Mouse (Mus musculus) E14TG2a.4 (cell line): ENCODE measurements around the gene Tmem104.

Experiments
- CTCF ChIP-seq: conservative IDR thresholded peaks from 2 replicates; pipeline ENCODE4 v1.5.1; 2014; ENCODE audit warnings: low read length
- POU5F1 ChIP-seq: IDR thresholded peaks from 2 replicates; pipeline ENCODE4 v1.6.1; 2014; ENCODE audit warnings: low read length, borderline replicate concordance

DNA sequence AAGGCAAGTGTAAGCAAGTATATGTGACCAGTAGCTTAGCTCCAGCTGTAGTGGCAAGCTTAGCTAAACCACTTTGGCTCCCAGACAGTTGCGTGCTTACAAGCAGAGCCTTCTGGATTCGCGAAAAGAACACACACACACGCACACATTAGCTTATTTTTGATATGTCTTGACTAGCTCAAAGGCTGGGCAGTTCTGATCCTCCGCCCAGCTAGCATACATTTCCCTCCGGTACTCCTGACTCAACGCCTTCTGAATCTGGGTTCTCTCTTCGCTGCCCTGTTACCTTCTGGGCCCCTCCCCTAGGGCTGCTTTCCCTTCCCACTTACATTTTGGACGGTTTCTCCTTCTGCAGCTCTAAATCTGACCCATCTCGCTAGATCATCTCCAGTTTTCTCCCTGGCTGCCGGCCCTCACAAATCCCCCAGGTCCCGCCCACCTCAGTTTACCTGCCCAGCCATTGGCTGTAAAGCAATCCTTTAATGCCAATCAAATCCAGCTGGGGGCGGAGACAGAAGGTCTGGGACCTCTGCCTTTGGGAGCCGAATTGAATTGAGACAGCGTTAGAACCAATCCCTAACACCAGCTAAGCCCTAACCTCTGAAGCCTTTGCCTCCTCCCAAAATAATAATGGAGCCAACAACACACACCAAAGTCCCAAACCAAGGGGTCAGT is 35.4 kb upstream of the Tmem104 start:
- TF ChIP-seq CTCF (no peak), POU5F1 (no peak)
